Mouse (Mus musculus): ENCODE measurements around the gene Pklr.

Pklr gene

GRCm38 (mm10) chr3:89193853-89194252 lies 57.9 kb downstream of the Pklr start:
- DNase-seq (ENCODE audit: low spot score in 2 of 2), result no peak

Data from frontal cortex, postnatal 14 days (tissue).